In the genomic region with DNA sequence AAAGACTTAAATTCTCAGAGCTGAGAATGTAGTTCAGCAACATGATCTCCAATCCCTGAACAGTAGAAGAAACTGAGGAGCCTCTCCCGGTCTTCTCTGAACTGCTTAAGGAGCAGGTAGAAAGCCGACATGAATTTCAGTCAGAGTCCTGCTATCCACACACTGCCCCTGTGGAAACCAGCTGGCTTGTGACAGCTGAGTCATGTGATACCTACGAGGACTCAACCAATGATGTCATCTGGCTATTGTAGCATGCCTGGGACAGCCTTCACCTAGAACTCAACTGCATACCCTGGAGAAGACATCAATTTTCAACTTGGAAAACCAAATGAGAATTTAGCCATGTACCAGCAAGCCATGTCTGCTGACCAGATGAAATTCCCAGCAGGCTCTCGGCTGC, we compare ENCODE assay signal across 16 mouse cellular contexts.
DNase-seq lines count a peak whose midpoint lies in the region; ATAC-seq and TF ChIP-seq lines count a peak whose summit lies in the region.
"Had no signal": no experiment of that assay in that cellular context is flagged by ENCODE, and none has a peak within 500 bp of the region (broad histone marks: within the 10 kb centered on the region; RNA-seq: fewer than 3 reads in every experiment).

No protein-coding gene starts in this region.

- peak overlapping the region; percentile 34 for H3K27ac ChIP-seq in heart, embryonic 12.5 days (ENCODE audit: poor library complexity, severe bottlenecking)
- peak overlapping the region; percentile 51 for H3K27ac ChIP-seq in heart, embryonic 16.5 days (ENCODE audit: low read length)
- no peak overlapping the region for H3K27ac ChIP-seq in CH12.LX (ENCODE audit: insufficient read depth, low read depth)
- H3K27ac ChIP-seq: embryonic facial prominence, embryonic 12.5 days; forebrain, embryonic 15.5 days; hindbrain, embryonic 15.5 days had no signal

- whole genome bisulfite sequencing in heart, embryonic 12.5 days, result 70% methylated on average over 4 of the region's 4 CpGs
- WGBS in heart, embryonic 16.5 days, result 58% methylated on average over 4 of the region's 4 CpGs

- no peak overlapping the region for H3K9ac ChIP-seq in heart, embryonic 12.5 days
- H3K9ac ChIP-seq in heart, embryonic 16.5 days (ENCODE audit: low read length), result no peak overlapping the region
- H3K9ac ChIP-seq in CH12.LX (ENCODE audit: insufficient read depth, low read depth), result peak overlapping the region; percentile 47
- H3K9ac ChIP-seq: embryonic facial prominence, embryonic 12.5 days; forebrain, embryonic 15.5 days; hindbrain, embryonic 15.5 days had no signal

- H3K4me3 ChIP-seq in heart, embryonic 12.5 days, result no peak overlapping the region
- H3K4me3 ChIP-seq in heart, embryonic 16.5 days (ENCODE audit: low read length), result no peak overlapping the region
- H3K4me3 ChIP-seq in CH12.LX (replicated peaks in 1 of 3; ENCODE audit: low read depth in 2 of 3, low read length in 2 of 3, poor library complexity in 1 of 3) (no peak overlapping the region), myocyte (no peak overlapping the region)
- H3K4me3 ChIP-seq: embryonic facial prominence, embryonic 12.5 days; forebrain, embryonic 15.5 days; hindbrain, embryonic 15.5 days had no signal

- dilution Hi-C loops in CH12.LX (cut with MboI; ENCODE audit: extremely low pct_ligation_motif_present, extremely low pct_unique_long_range_greater_than_20kb, low sequenced_read_pairs), result no loop called here

- no peaks in the 10 kb centered on the region for H3K9me3 ChIP-seq in heart, embryonic 12.5 days (replicated peaks)
- no peaks in the 10 kb centered on the region for H3K9me3 ChIP-seq in heart, embryonic 16.5 days (replicated peaks; ENCODE audit: control insufficient read depth, low read length)
- no peaks in the 10 kb centered on the region for H3K9me3 ChIP-seq in CH12.LX (replicated peaks; ENCODE audit: low read length)
- H3K9me3 ChIP-seq: embryonic facial prominence, embryonic 12.5 days; forebrain, embryonic 15.5 days; hindbrain, embryonic 15.5 days had no signal

- ATAC-seq in heart, embryonic 12.5 days (ENCODE audit: insufficient number of reproducible peaks, low FRiP score), result no peak
- ATAC-seq in heart, embryonic 16.5 days (replicated peaks; ENCODE audit: extremely low read depth, insufficient read depth, low FRiP score), result no peak
- ATAC-seq: CD4-positive, CD25-positive, alpha-beta regulatory T cell, adult 4 months; forebrain, embryonic 15.5 days had no signal

- H3K4me2 ChIP-seq in heart, embryonic 12.5 days, result no peak overlapping the region
- H3K4me2 ChIP-seq in heart, embryonic 16.5 days (ENCODE audit: low read depth, low read length), result no peak overlapping the region
- H3K4me2 ChIP-seq in CH12.LX (ENCODE audit: insufficient read depth, low read depth, poor library complexity, severe bottlenecking) (peak overlapping the region; percentile 37; the same call in 1 of the 2 replicates), myocyte (ENCODE audit: low read depth) (peak overlapping the region; percentile 49)
- H3K4me2 ChIP-seq: embryonic facial prominence, embryonic 12.5 days; forebrain, embryonic 15.5 days; hindbrain, embryonic 15.5 days had no signal

- no peaks in the 10 kb centered on the region for H3K36me3 ChIP-seq in heart, embryonic 12.5 days
- peaks cover 2% of the 10 kb centered on the region; the same call in 1 of the 2 replicates for H3K36me3 ChIP-seq in heart, embryonic 16.5 days (ENCODE audit: control insufficient read depth, insufficient read depth)
- H3K36me3 ChIP-seq in CH12.LX (replicated peaks in 1 of 2; ENCODE audit: control insufficient read depth in 1 of 2, insufficient read depth in 1 of 2, low read length in 1 of 2), result no peaks in the 10 kb centered on the region
- H3K36me3 ChIP-seq in myocyte (ENCODE audit: control insufficient read depth, insufficient read depth), result no peaks in the 10 kb centered on the region
- H3K36me3 ChIP-seq: embryonic facial prominence, embryonic 12.5 days; forebrain, embryonic 15.5 days; hindbrain, embryonic 15.5 days had no signal

- in situ Hi-C loops in CH12.LX (cut with MboI; ENCODE audit: low pct_ligation_motif_present, low pct_unique_long_range_greater_than_20kb, low sequenced_read_pairs), result no loop called here

- TF ChIP-seq POLR2A in CH12.LX (IDR thresholded peaks at IDR 0.05; ENCODE audit: low read depth, low read length), result no peak
- TF ChIP-seq POLR2A in myocyte (IDR thresholded peaks at IDR 0.05; ENCODE audit: insufficient read length, low read depth), result no peak

- TF ChIP-seq CTCF in CH12.LX (conservative IDR thresholded peaks at IDR 0.05 in 1 of 2, IDR thresholded peaks at IDR 0.05 in 1 of 2; ENCODE audit: low read depth in 2 of 2, low read length in 2 of 2), result no peak

- no peaks in the 10 kb centered on the region for H3K79me2 ChIP-seq in CH12.LX (replicated peaks; ENCODE audit: control insufficient read depth, extremely low read depth, insufficient read depth, poor library complexity, severe bottlenecking)
- no peaks in the 10 kb centered on the region for H3K79me2 ChIP-seq in myocyte (ENCODE audit: control insufficient read depth, insufficient read depth)

- TF ChIP-seq EP300 in CH12.LX (IDR thresholded peaks at IDR 0.05; ENCODE audit: low read length), result no peak

- H3K27me3 ChIP-seq in heart, embryonic 12.5 days (replicated peaks), result no peaks in the 10 kb centered on the region
- no peaks in the 10 kb centered on the region for H3K27me3 ChIP-seq in heart, embryonic 16.5 days (ENCODE audit: control insufficient read depth, insufficient read depth, low read length)
- no peaks in the 10 kb centered on the region for H3K27me3 ChIP-seq in CH12.LX (replicated peaks)
- H3K27me3 ChIP-seq in myocyte (ENCODE audit: control insufficient read depth, insufficient read depth, insufficient read length), result no peaks in the 10 kb centered on the region
- H3K27me3 ChIP-seq: embryonic facial prominence, embryonic 12.5 days; forebrain, embryonic 15.5 days; hindbrain, embryonic 15.5 days had no signal

- TF ChIP-seq RAD21 in CH12.LX (IDR thresholded peaks at IDR 0.05; ENCODE audit: low read depth, low read length), result no peak

- intact Hi-C loops in heart, postnatal 36 days (cut with DNase I), result no loop called here

- H3K4me1 ChIP-seq in heart, embryonic 12.5 days (replicated peaks), result peaks cover 35% of the 10 kb centered on the region
- H3K4me1 ChIP-seq in heart, embryonic 16.5 days (ENCODE audit: control insufficient read depth, insufficient read depth, low read length), result peaks cover 17% of the 10 kb centered on the region
- peaks cover 2 to 17% of the 10 kb centered on the region in 2 experiments; a peak in 3 of 4 replicates for H3K4me1 ChIP-seq in CH12.LX (ENCODE audit: control insufficient read depth in 1 of 2, insufficient read depth in 2 of 2)
- H3K4me1 ChIP-seq: embryonic facial prominence, embryonic 12.5 days; forebrain, embryonic 15.5 days; hindbrain, embryonic 15.5 days had no signal

- DNase-seq in heart, postnatal 36 days, result no peak
- DNase-seq in heart, postnatal 4 days, result no peak
- DNase-seq in CH12.LX (ENCODE audit: extremely low read depth), result peak; percentile 28
- no peak for DNase-seq in B cell, adult 2 months
- DNase-seq: adrenal gland, postnatal 10 days; cerebellum, adult 11 months; cerebellum, adult 8-10 months; cerebellum, postnatal 14 days; gastrocnemius, postnatal 36 days had no signal

- no peak overlapping the region for H3ac ChIP-seq in myocyte (ENCODE audit: control insufficient read depth, insufficient read length)

TF ChIP-seq in CH12.LX, 34 proteins besides CTCF, POLR2A, EP300 and RAD21:
- TF ChIP-seq SIN3A (IDR thresholded peaks at IDR 0.05; ENCODE audit: low read length), result peak; percentile 88
- peak; percentile 78 for TF ChIP-seq ETS1 (conservative IDR thresholded peaks at IDR 0.05; ENCODE audit: low read depth, low read length)
- peak; percentile 80 for TF ChIP-seq USF1 (IDR thresholded peaks at IDR 0.05; ENCODE audit: low read depth, low read length)
- TF ChIP-seq SMC3 (IDR thresholded peaks at IDR 0.05; ENCODE audit: low read depth, low read length), result no peak
- peak; percentile 67; the same call in 1 of the 2 replicates for TF ChIP-seq JUND (conservative IDR thresholded peaks at IDR 0.05; ENCODE audit: low read depth, low read length)
- TF ChIP-seq PAX5 (IDR thresholded peaks at IDR 0.05; ENCODE audit: low read length), result no peak
- TF ChIP-seq MAX (IDR thresholded peaks at IDR 0.05; ENCODE audit: low read length), result peak; percentile 54
- peak; percentile 64 for TF ChIP-seq BHLHE40 (IDR thresholded peaks at IDR 0.05; ENCODE audit: low read depth, low read length)
- TF ChIP-seq JUN (IDR thresholded peaks at IDR 0.05; ENCODE audit: insufficient read depth, low read depth, low read length), result peak; percentile 78
- TF ChIP-seq ELF1 (IDR thresholded peaks at IDR 0.05; ENCODE audit: low read depth, low read length), result no peak
- peak; percentile 77 for TF ChIP-seq USF2 (conservative IDR thresholded peaks at IDR 0.05; ENCODE audit: low read depth, low read length)

TF ChIP-seq in myocyte, 11 proteins besides CTCF, POLR2A, EP300 and RAD21:
- TF ChIP-seq USF1 (IDR thresholded peaks at IDR 0.05; ENCODE audit: low read depth), result peak; percentile 57
- no peak for TF ChIP-seq MAX (IDR thresholded peaks at IDR 0.05; ENCODE audit: low read depth)
- no peak for TF ChIP-seq POLR2AphosphoS2 (IDR thresholded peaks at IDR 0.05; ENCODE audit: insufficient read length, low read depth)
- TF ChIP-seq TCF3 (IDR thresholded peaks at IDR 0.05; ENCODE audit: insufficient read length, low read depth), result no peak
- TF ChIP-seq CEBPB (IDR thresholded peaks at IDR 0.05; ENCODE audit: insufficient read depth, poor library complexity, severe bottlenecking), result no peak
- peak in 1 of 3 experiments; percentile 42 for TF ChIP-seq MYOG (IDR thresholded peaks at IDR 0.05; ENCODE audit: control insufficient read depth in 1 of 3, insufficient read depth in 1 of 3, insufficient read length in 2 of 3, low read depth in 2 of 3)
- no peak for TF ChIP-seq E2F4 (IDR thresholded peaks at IDR 0.05; ENCODE audit: insufficient read depth)
- TF ChIP-seq MYOD1 (IDR thresholded peaks at IDR 0.05; ENCODE audit: control insufficient read depth in 1 of 3, insufficient read length in 2 of 3, low read depth in 2 of 3), result peak in 2 of 3 experiments; percentile 34 to 59
- no peak for TF ChIP-seq SRF (IDR thresholded peaks at IDR 0.05; ENCODE audit: control insufficient read depth, insufficient read length, low read depth)
- TF ChIP-seq TCF12 (IDR thresholded peaks at IDR 0.05; ENCODE audit: insufficient read depth, poor library complexity, severe bottlenecking), result no peak
- no peak for TF ChIP-seq REST (IDR thresholded peaks at IDR 0.05; ENCODE audit: insufficient read depth, insufficient read length)

Comparison
In these comparisons a context has a peak if more than half of its experiments do, and no peak if none do; other contexts are left out.
1. H3K4me2 ChIP-seq: peak in CH12.LX (single experiment) and myocyte (single experiment); none in heart, embryonic 12.5 days (single experiment) and heart, embryonic 16.5 days (single experiment).